Mouse (Mus musculus) lung, postnatal 25 days (tissue): ENCODE measurements around the gene Vps33b.
A peak's percentile ranks its signal among the peaks of the same experiment; 100 is the strongest.

Source experiments
- DNase-seq: peaks from one replicate; pipeline ENCODE4 v3.0.0; 2022; ENCODE audit warnings: low spot score

The Vps33b gene

DNA sequence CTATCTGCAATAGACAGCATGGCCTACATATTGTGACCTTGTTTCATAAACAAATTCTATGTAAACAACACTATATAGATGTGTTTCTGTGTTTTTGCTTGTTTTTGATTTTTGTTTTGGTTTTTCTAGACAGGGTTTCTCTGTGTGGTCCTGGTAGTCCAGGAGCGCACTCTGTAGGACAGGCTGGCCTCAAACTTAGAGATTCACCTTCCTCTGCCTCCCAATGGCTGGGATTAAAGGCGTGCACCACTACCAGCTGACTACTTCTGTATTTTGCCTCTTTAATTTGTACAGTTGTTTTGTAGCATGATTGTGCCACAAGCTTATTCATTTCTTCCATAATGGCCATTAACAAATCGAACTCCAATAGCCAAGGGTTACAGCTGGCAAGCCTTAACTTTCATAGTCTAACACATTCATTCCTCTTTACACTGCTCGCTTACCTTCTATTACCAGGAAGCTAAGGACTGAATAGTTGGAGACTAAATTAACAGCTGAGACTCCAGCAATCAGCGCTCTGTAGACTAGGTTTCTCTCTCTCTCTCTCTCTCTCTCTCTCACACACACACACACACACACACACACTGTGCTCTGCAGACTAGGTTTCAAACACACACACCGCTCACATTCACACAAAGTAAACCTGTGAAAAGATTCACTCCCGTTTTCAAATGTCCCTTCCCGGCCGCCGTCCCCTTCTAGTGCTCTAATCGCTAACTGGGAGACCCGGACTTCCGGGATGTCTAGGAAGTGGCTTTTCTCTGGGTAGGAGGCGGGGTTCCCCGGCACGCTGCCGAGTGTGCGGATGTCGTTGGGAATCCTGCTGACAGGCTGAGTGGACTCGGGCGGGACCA lies at the start of gene Vps33b:
Gene Vps33b (plus strand): TSS at position 753 of the 854 bp plus-strand sequence.
- peak; percentile 96 for DNase-seq

GRCm38 (mm10) chr7:80220237-80220797 lies 49.1 kb upstream of the Vps33b start:
- DNase-seq: no peak

- DNase-seq: no peak
Observed at GRCm38 (mm10) chr7:80221179-80221750, 48.2 kb upstream of the Vps33b start.

- DNase-seq: no peak
Observed at GRCm38 (mm10) chr7:80227065-80227464, 42.4 kb upstream of the Vps33b start.

GRCm38 (mm10) chr7:80230196-80230595 lies 39.3 kb upstream of the Vps33b start:
- DNase-seq: no peak

DNA sequence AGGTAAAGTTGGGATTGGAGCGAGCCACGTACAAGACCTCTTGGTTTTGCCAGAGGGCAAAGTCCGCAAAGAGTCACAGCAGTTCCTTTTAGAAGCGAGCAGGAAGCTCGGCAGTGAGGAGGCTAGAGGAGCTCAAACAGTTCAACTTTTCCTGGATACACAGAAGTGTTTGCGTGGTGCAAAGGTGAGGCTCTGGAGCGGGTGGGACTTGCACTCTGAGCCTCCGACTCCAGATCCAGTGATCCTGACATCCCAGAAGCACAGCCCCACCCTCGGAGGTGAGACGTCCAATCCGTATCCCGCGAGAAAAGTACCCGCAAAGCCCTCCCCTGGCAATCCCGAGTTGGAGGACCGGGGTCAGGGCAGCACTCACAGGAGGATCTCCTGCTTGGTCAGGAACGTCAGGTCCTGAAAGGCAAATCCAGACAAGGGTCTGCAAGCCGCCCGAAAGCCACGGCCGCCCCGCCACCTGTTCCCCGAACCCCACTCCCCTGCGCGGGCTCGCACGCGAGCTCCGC lies 37.4 kb upstream of the Vps33b start:
- DNase-seq: peak; percentile 39

DNA sequence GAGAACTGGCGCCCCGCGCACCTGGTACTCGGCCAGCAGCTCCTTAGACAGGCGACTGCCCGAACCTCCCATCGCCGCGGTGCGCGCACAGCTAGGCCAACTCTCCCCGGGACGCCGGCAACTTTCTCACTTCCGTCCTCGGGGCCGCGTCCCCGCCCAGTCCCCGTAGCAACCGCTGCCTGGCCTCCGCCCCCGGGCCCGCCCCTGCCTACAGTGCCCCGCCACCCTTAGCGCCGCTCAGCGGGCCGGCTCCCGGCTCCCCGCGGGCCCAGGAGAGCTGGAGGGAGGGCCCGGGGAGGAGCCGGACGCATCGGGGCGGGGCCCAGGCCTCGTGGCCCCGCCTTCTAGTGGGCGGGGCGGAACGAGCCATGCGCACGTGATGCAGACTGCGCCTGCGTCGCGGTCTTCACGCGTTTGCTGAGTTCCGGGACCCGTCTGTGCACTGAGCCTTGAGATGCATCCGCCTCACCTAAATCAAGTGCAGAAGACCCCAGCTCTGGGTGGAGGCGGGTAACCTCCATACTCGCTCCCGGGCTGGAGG lies 36.9 kb upstream of the Vps33b start, which contains the start of the genes Cib1 and Gdpgp1:
Gene Cib1 (minus strand): TSS at position 325 of the 541 bp plus-strand sequence.
Gene Gdpgp1 (plus strand): TSS at position 377 of the 541 bp plus-strand sequence.
- peak; percentile 97 for DNase-seq

DNA sequence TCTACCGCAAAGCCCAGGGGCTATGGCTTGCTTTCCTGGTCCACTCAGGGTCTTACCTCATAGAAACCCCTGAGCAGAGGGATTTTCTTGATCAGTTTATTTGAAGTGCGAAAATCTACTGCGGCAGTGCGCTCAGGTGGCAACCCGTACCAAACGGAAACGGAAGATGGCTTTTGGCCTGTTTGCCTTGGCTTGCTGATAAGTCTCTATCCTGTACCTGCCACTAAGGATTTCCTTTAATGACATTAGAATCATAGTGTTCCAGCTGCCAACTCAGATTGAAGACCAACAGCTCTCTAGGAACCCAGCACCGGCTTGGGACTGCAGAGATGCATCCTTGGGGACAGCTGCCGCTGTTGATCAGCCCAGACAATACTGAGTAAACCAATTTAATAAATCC lies 35.6 kb upstream of the Vps33b start:
- DNase-seq: no peak

DNA sequence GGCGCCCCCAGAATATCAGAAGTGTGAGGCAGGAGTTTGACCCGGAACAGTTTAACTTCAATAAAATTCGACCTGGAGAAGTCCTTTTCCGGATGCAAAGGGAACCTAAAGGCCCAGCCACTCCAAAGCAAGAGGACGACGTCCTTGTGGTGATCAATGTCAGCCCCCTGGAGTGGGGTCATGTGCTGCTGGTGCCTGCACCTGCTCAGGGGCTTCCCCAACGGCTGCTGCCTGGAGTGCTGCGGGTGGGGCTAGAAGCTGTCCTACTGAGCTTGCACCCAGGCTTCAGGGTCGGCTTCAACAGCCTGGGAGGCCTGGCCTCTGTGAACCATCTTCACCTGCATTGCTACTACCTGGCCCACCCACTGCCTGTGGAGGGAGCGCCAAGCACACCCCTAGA lies 30.9 kb upstream of the Vps33b start:
- no peak for DNase-seq

GRCm38 (mm10) chr7:80241661-80242060 lies 27.8 kb upstream of the Vps33b start:
- no peak for DNase-seq

DNA sequence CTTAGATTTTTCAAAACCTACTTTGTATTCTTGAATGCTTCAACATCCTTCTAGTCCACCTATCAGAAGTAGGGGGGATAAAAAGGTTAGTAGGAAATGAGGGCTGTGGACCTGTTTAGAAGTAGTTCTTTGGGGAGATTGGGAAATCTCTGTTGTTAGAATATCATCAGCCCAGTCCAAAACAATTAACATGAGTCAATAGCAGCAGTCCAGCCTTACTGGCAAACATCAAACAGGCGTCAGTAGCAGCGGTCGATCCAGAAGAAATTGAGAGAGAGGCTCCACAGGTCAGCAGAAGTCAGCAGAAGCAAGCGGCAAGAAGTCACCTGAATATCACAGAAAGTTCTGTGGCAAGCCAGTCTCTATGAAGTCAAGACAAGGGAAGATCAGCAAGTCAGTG lies 24.6 kb upstream of the Vps33b start:
- no peak for DNase-seq

GRCm38 (mm10) chr7:80246148-80246721 lies 23.2 kb upstream of the Vps33b start, which contains the start of gene Ttll13:
Gene Ttll13, plus strand, starts transcription at chr7:80246376.
- DNase-seq: peak; percentile 98

GRCm38 (mm10) chr7:80246859-80247258 lies 22.6 kb upstream of the Vps33b start:
- no peak for DNase-seq

- no peak for DNase-seq
Observed at GRCm38 (mm10) chr7:80252437-80252836, 17.0 kb upstream of the Vps33b start.

GRCm38 (mm10) chr7:80252886-80253285 lies 16.6 kb upstream of the Vps33b start:
- no peak for DNase-seq

DNA sequence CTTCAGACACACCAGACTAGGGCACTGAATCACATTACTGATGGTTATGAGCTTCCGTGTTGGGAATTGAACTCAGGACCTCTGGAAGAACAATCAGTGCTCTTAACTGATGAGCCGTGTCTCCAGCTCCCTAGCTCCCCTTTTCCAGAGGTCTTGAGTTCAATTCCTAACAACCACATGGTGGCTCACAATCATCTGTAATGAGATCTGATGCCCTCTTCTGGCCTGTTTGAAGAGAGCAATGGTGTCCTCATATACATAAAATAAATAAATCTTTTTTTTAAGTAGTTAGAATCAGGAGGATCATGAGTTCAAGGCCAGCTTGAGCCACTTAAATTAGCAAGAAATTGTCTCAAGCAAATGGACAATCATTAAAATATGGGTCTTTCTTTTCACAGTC lies 13.5 kb upstream of the Vps33b start:
- no peak for DNase-seq

DNA sequence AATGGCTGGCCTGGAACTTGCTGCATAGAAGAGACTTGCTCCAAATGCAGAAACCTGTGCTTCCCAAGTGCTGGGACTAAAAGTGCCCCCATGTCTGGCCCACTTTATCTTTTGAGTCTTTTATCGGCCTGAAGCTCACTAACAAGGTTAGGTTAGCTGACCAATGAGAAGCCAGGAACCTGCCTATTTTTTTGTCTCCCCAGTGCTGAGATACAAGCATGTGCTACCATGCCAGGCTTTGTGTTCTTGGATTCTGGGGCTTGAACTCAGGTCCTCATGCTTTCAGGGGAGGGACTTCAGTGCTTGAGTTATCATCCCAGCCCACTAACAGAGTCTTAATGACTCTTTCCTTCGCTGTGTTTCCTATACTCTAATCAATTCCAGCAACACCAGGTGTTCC lies 11.7 kb upstream of the Vps33b start:
- no peak for DNase-seq

GRCm38 (mm10) chr7:80260625-80261371 lies 8.7 kb upstream of the Vps33b start, which contains the start of gene Ngrn:
Gene Ngrn, plus strand, starts transcription at chr7:80261215.
- peak; percentile 91 for DNase-seq

GRCm38 (mm10) chr7:80261372-80261990 lies 8.0 kb upstream of the Vps33b start:
- DNase-seq: no peak

DNA sequence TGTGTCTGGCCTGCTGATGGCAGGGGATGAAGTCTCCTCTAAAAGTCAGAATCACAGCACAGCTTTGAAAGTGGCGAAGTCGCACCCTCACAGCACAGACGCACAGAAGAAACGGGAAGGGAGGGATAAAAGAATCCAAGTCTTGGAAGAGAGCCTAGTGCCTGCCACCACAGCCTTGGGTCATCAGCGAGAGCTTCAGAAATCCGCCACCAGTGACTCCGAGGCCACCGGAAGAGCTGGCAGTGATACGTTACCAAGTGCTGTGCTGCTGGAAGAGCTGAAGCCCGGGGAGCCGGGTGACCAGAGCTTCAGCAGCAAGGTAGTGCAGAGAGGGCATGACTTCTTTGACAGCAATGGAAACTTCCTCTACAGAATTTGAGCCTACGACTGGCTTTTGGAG lies 4.8 kb upstream of the Vps33b start:
- DNase-seq: no peak

GRCm38 (mm10) chr7:80267764-80268163 lies 1.7 kb upstream of the Vps33b start:
- DNase-seq: no peak
